Mouse (Mus musculus) ovary, postnatal 10 days (tissue): Measurements from ENCODE around the gene AC161166.1.

ENCODE experiments used
- DNase-seq: peaks from one replicate; pipeline ENCODE4 v3.0.0; 2022; ENCODE audit warnings: low spot score

AC161166.1 gene

GRCm38 (mm10) chr7:24512355-24512754 lies at the start of gene AC161166.1:
Gene AC161166.1, minus strand, starts transcription at chr7:24512455.
- DNase-seq: no peak

GRCm38 (mm10) chr7:24561450-24561849 lies 49.2 kb upstream of the AC161166.1 start:
- no peak for DNase-seq

GRCm38 (mm10) chr7:24555786-24556185 lies 43.5 kb upstream of the AC161166.1 start:
- DNase-seq: no peak

- DNase-seq: no peak
These were observed 39.9 kb upstream of the AC161166.1 start for GRCm38 (mm10) chr7:24551985-24552759.

GRCm38 (mm10) chr7:24547534-24548036 lies 35.3 kb upstream of the AC161166.1 start:
- no peak for DNase-seq

GRCm38 (mm10) chr7:24546634-24547389 lies 34.6 kb upstream of the AC161166.1 start:
- peak; percentile 95 for DNase-seq

- no peak for DNase-seq
These were observed 33.9 kb upstream of the AC161166.1 start, which contains the start of the genes Pinlyp and Xrcc1 for GRCm38 (mm10) chr7:24546068-24546614. Gene Pinlyp, minus strand, starts transcription at chr7:24546118. Gene Xrcc1, plus strand, starts transcription at chr7:24546289.

- DNase-seq: no peak
These were observed 32.3 kb upstream of the AC161166.1 start for GRCm38 (mm10) chr7:24544506-24544905.

- DNase-seq: no peak
These were observed 27.4 kb upstream of the AC161166.1 start for GRCm38 (mm10) chr7:24539686-24540085.

- DNase-seq: no peak
These were observed 26.4 kb upstream of the AC161166.1 start for GRCm38 (mm10) chr7:24538701-24539100.

GRCm38 (mm10) chr7:24538154-24538553 lies 25.9 kb upstream of the AC161166.1 start:
- no peak for DNase-seq

GRCm38 (mm10) chr7:24537591-24537990 lies 25.3 kb upstream of the AC161166.1 start:
- no peak for DNase-seq

- no peak for DNase-seq
These were observed 24.8 kb upstream of the AC161166.1 start for GRCm38 (mm10) chr7:24537081-24537480.

GRCm38 (mm10) chr7:24534301-24534700 lies 22.0 kb upstream of the AC161166.1 start:
- no peak for DNase-seq

GRCm38 (mm10) chr7:24533806-24534205 lies 21.6 kb upstream of the AC161166.1 start:
- no peak for DNase-seq

- no peak for DNase-seq
These were observed 20.8 kb upstream of the AC161166.1 start for GRCm38 (mm10) chr7:24533031-24533571.

- peak; percentile 43 for DNase-seq
These were observed 19.1 kb upstream of the AC161166.1 start for GRCm38 (mm10) chr7:24531211-24531971.

GRCm38 (mm10) chr7:24530062-24530931 lies 18.0 kb upstream of the AC161166.1 start, which contains the start of gene Irgq:
Gene Irgq, plus strand, starts transcription at chr7:24530689.
- DNase-seq: peak; percentile 97

- no peak for DNase-seq
These were observed 17.3 kb upstream of the AC161166.1 start for GRCm38 (mm10) chr7:24529580-24529979.

- DNase-seq: no peak
These were observed 16.6 kb upstream of the AC161166.1 start for GRCm38 (mm10) chr7:24528861-24529260.
